Comparison of ENCODE assay signal across 7 mouse cellular contexts in genomic region chr5:99252203-99253135, GRCm38 (mm10).
DNase-seq lines count a peak whose midpoint lies in the region; ATAC-seq and TF ChIP-seq lines count a peak whose summit lies in the region.

No protein-coding gene starts in this region.

- peaks cover 12% of the 10 kb centered on the region for H3K27me3 ChIP-seq in embryonic facial prominence, embryonic 13.5 days
- no peaks in the 10 kb centered on the region for H3K27me3 ChIP-seq in heart, adult 2 months (ENCODE audit: control insufficient read depth, insufficient read depth, low read length)
- no peaks in the 10 kb centered on the region for H3K27me3 ChIP-seq in limb, embryonic 12.5 days
- 0 out of 2 replicates have a peak, but pooled peaks cover 4% of the 10 kb centered on the region for H3K27me3 ChIP-seq in midbrain, embryonic 14.5 days (ENCODE audit: control insufficient read depth, insufficient read depth, low read length)

- no peaks in the 10 kb centered on the region for H3K36me3 ChIP-seq in embryonic facial prominence, embryonic 13.5 days
- H3K36me3 ChIP-seq in heart, adult 2 months (ENCODE audit: control insufficient read depth, insufficient read depth, low read length): no peaks in the 10 kb centered on the region
- no peaks in the 10 kb centered on the region for H3K36me3 ChIP-seq in limb, embryonic 12.5 days
- no peaks in the 10 kb centered on the region for H3K36me3 ChIP-seq in midbrain, embryonic 14.5 days (ENCODE audit: control insufficient read depth, insufficient read depth, low read length)

- no peak for TF ChIP-seq EP300 in heart, adult 2 months (IDR thresholded peaks at IDR 0.05; ENCODE audit: insufficient read depth, low read depth, low read length)

- peak; percentile 46 for TF ChIP-seq CTCF in heart, adult 2 months (IDR thresholded peaks at IDR 0.05)

- peak overlapping the region; percentile 81 for H3K9ac ChIP-seq in embryonic facial prominence, embryonic 13.5 days
- H3K9ac ChIP-seq in heart, adult 2 months (ENCODE audit: low read depth, low read length): peak overlapping the region; percentile 89
- H3K9ac ChIP-seq in limb, embryonic 12.5 days (replicated peaks): peak overlapping the region; percentile 85
- peak overlapping the region; percentile 64 for H3K9ac ChIP-seq in midbrain, embryonic 14.5 days (replicated peaks; ENCODE audit: low read length)

- peak; percentile 88 to 94 for DNase-seq in adrenal gland, postnatal 4 days (ENCODE audit: low spot score in 2 of 2)
- DNase-seq in heart, adult 2 months: peak; percentile 98 to 99
- peak; percentile 92 to 95 for DNase-seq in kidney, adult 8-10 months
- DNase-seq in midbrain, embryonic 14.5 days: peak; percentile 96
- DNase-seq in spleen, adult 12 weeks (ENCODE audit: low spot score): peak; percentile 85

- peak overlapping the region; percentile 81 for H3K27ac ChIP-seq in embryonic facial prominence, embryonic 13.5 days
- H3K27ac ChIP-seq in heart, adult 2 months: peak overlapping the region; percentile 83
- H3K27ac ChIP-seq in limb, embryonic 12.5 days: peak overlapping the region; percentile 86
- peak overlapping the region; percentile 79 for H3K27ac ChIP-seq in midbrain, embryonic 14.5 days (replicated peaks; ENCODE audit: low read depth, low read length)

- TF ChIP-seq POLR2A in heart, adult 2 months (IDR thresholded peaks at IDR 0.05; ENCODE audit: insufficient read depth, low read depth, low read length): peak; percentile 88

- peak overlapping the region; percentile 72 for H3K4me3 ChIP-seq in embryonic facial prominence, embryonic 13.5 days
- peak overlapping the region; percentile 91 for H3K4me3 ChIP-seq in heart, adult 2 months
- H3K4me3 ChIP-seq in limb, embryonic 12.5 days (replicated peaks): peak overlapping the region; percentile 83
- peak overlapping the region; percentile 76 for H3K4me3 ChIP-seq in midbrain, embryonic 14.5 days (replicated peaks; ENCODE audit: low read depth, low read length)

- peak; percentile 92 for ATAC-seq in embryonic facial prominence, embryonic 13.5 days (ENCODE audit: insufficient number of reproducible peaks, insufficient read depth, low FRiP score, low TSS enrichment, low read depth)
- peak; percentile 91 for ATAC-seq in limb, embryonic 12.5 days (ENCODE audit: insufficient number of reproducible peaks, insufficient read depth, low FRiP score, low TSS enrichment, low read depth)
- ATAC-seq in midbrain, embryonic 14.5 days (ENCODE audit: low FRiP score, low TSS enrichment): peak; percentile 93

- H3K4me2 ChIP-seq in embryonic facial prominence, embryonic 13.5 days: peak overlapping the region; percentile 86
- peak overlapping the region; percentile 69 for H3K4me2 ChIP-seq in limb, embryonic 12.5 days
- peak overlapping the region; percentile 90 for H3K4me2 ChIP-seq in midbrain, embryonic 14.5 days (ENCODE audit: low read length)

- H3K4me1 ChIP-seq in embryonic facial prominence, embryonic 13.5 days: peaks cover 18% of the 10 kb centered on the region
- H3K4me1 ChIP-seq in heart, adult 2 months (ENCODE audit: control insufficient read depth, insufficient read depth, low read length): peaks cover 3% of the 10 kb centered on the region
- peaks cover 34% of the 10 kb centered on the region for H3K4me1 ChIP-seq in limb, embryonic 12.5 days (replicated peaks)
- peaks cover 30% of the 10 kb centered on the region for H3K4me1 ChIP-seq in midbrain, embryonic 14.5 days (ENCODE audit: control insufficient read depth, insufficient read depth, low read length)

- intact Hi-C loops in heart, adult 2 months (cut with DNase I): loop anchor here (2.0 to 10.0 kb wide), 4 partner anchors 85 to 792 kb away; no protein-coding TSS in a partner anchor

- H3K9me3 ChIP-seq in embryonic facial prominence, embryonic 13.5 days: no peaks in the 10 kb centered on the region
- no peaks in the 10 kb centered on the region for H3K9me3 ChIP-seq in limb, embryonic 12.5 days
- H3K9me3 ChIP-seq in midbrain, embryonic 14.5 days (ENCODE audit: control insufficient read depth, low read length): no peaks in the 10 kb centered on the region

- H3K79me2 ChIP-seq in heart, adult 2 months (replicated peaks; ENCODE audit: control insufficient read depth, insufficient read depth, low read length): 0 out of 2 replicates have a peak, but pooled peaks cover 1% of the 10 kb centered on the region

- WGBS in embryonic facial prominence, embryonic 13.5 days: under 1% methylated on average over 76 of the region's 78 CpGs
- under 1% methylated on average over 76 of the region's 78 CpGs for WGBS in heart, adult 2 months
- WGBS in limb, embryonic 12.5 days: under 1% methylated on average over 75 of the region's 78 CpGs
- under 1% methylated on average over 78 of the region's 78 CpGs for WGBS in midbrain, embryonic 14.5 days

Comparison
In these comparisons a context has a peak if more than half of its experiments do, and no peak if none do; other contexts are left out.
1. Peak in every context shown above with its lines: DNase-seq, ATAC-seq, H3K4me3 ChIP-seq and H3K27ac ChIP-seq.